Mouse (Mus musculus) kidney, adult 2 months (tissue): ENCODE measurements around the gene Sik2. TPM values are rescaled to one million over a fixed set of nuclear protein-coding genes. Genes with fewer than 3 reads are reported as not detected.

ENCODE experiments used
- DNase-seq: peaks from one replicate; pipeline ENCODE4 v3.0.0; 2021
- H3K27ac ChIP-seq: fragments of 200-500 bp; 2 replicates; pipeline ENCODE4 v1.5.1; 2012; ENCODE audit warnings: low read depth, low read length, control low read depth, inconsistent platforms; ENCODE audit not compliant: insufficient read depth
- H3K27me3 ChIP-seq: fragments of 200-500 bp; replicated peaks from 2 replicates; pipeline ENCODE4 v1.6.1; 2012; ENCODE audit warnings: mild to moderate bottlenecking, moderate library complexity, low read length, inconsistent platforms; ENCODE audit not compliant: control insufficient read depth, insufficient read depth
- H3K36me3 ChIP-seq: fragments of 200-500 bp; 2 replicates; pipeline ENCODE4 v1.6.1; 2012; ENCODE audit warnings: mild to moderate bottlenecking, moderate library complexity, low read length, inconsistent platforms; ENCODE audit not compliant: control insufficient read depth, insufficient read depth
- H3K4me1 ChIP-seq: fragments of 200-500 bp; 2 replicates; pipeline ENCODE4 v1.6.1; 2011; ENCODE audit warnings: low read length; ENCODE audit not compliant: control insufficient read depth, insufficient read depth
- H3K4me3 ChIP-seq: fragments of 200-500 bp; 2 replicates; pipeline ENCODE4 v1.5.1; 2011; ENCODE audit warnings: mild to moderate bottlenecking, low read depth, low read length, control low read depth; ENCODE audit not compliant: insufficient read depth
- CTCF ChIP-seq: fragments of 200-500 bp; conservative IDR thresholded peaks from 2 replicates; pipeline ENCODE4 v1.5.1; 2011; ENCODE audit warnings: low read depth, mild to moderate bottlenecking, control low read depth, low read length, moderate library complexity, mixed read lengths; ENCODE audit not compliant: insufficient read depth, insufficient read length
- POLR2A ChIP-seq: fragments of 200-500 bp; IDR thresholded peaks from one replicate; pipeline ENCODE4 v1.6.1; 2011; ENCODE audit warnings: low read depth, low read length, control low read depth
- WGBS: fragments of 180-500 bp; shearing (Covaris S2); methylation state at CpG from one replicate; pipeline ENCODE4 v1.1.7; 2018; 5-methylcytosine and 5-hydroxymethylcytosine counted together
- polyA plus RNA-seq: library from polyadenylated mRNA; depleted of rRNA; stranded (reverse); fragments of >200 nt; gene quantifications from 2 replicates; pipeline ENCODE4 v1.2.3, GENCODE M21; 2012

The Sik2 gene
- polyA plus RNA-seq, 1 experiment, result 18.5 TPM

DNA sequence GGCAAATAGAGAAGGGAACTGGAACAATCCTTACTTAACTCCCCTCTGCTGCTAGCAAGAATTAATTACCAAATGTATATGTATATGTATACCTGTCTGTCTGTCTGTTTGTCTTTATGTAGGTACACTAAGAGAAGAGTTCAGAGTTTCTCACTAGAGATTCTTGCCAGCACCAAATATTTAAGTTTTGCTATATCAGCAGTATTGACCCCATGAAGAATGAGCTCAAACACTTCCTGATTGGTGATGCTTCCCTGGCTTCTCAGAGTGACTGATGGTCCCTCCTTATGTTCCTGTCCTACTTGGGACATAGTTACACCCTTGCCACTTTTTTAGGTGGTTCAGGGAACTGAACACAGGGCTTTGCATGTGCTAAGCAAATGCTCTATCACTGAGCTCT is 78.9 kb downstream of the Sik2 start:
- TF ChIP-seq CTCF (no peak), POLR2A (no peak)
- Histone ChIP-seq H3K27ac (no peak overlapping the region), H3K4me1 (no peaks in the 10 kb centered on the region), H3K27me3 (no peaks in the 10 kb centered on the region), H3K4me3 (no peak overlapping the region), H3K36me3 (no peaks in the 10 kb centered on the region; the same call in 1 of the 2 replicates)
- DNase-seq, result no peak

DNA sequence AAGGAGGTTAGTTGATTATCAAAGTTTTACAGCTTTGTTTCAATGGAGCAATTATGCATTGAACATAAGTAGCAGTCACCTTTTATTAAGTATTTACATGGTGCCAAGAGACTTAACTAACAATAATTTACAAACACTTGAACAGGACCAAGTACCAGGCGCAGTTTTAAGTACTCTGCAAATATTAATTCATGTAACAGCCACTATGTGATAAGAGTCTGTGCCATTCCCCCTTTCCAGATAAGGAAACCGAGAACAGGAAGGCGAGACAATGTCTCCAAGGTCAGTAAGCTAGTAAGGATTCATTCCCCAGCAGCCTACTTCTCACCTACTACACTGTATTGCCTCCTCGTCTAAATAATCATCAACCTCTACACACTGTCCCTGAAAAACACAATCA is 83.1 kb downstream of the Sik2 start:
- no peaks in the 10 kb centered on the region for H3K36me3 ChIP-seq
- no peak overlapping the region for H3K27ac ChIP-seq
- H3K4me1 ChIP-seq, result no peaks in the 10 kb centered on the region
- 90% methylated on average over 4 of the region's 4 CpGs for WGBS
- H3K27me3 ChIP-seq, result no peaks in the 10 kb centered on the region
- no peak overlapping the region for H3K4me3 ChIP-seq
- no peak for DNase-seq
- no peak for TF ChIP-seq POLR2A
- no peak for TF ChIP-seq CTCF

DNA sequence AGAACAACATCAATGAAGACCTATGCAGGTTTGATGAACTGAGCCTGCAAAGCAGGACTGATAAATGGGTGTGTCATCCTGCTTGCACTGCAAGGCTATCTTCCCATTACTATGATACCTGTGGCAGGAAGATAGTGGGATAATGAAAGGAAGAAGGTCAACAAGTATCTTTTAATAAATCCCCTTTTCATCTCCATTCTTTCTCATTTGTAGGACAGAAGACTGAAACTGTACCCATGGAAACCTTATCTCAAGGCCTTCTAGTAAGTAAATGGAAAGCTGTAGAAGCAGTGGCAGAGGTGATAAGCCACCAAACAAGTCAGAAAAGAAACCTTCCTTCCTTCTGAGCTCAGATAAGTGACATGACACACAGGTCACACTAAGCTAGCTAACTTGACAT is 84.4 kb downstream of the Sik2 start:
- H3K27me3 ChIP-seq, result no peaks in the 10 kb centered on the region
- H3K4me1 ChIP-seq, result no peaks in the 10 kb centered on the region
- DNase-seq, result no peak
- TF ChIP-seq POLR2A (no peak), CTCF (no peak)
- no peak overlapping the region for H3K4me3 ChIP-seq
- no peaks in the 10 kb centered on the region for H3K36me3 ChIP-seq
- H3K27ac ChIP-seq, result no peak overlapping the region

DNA sequence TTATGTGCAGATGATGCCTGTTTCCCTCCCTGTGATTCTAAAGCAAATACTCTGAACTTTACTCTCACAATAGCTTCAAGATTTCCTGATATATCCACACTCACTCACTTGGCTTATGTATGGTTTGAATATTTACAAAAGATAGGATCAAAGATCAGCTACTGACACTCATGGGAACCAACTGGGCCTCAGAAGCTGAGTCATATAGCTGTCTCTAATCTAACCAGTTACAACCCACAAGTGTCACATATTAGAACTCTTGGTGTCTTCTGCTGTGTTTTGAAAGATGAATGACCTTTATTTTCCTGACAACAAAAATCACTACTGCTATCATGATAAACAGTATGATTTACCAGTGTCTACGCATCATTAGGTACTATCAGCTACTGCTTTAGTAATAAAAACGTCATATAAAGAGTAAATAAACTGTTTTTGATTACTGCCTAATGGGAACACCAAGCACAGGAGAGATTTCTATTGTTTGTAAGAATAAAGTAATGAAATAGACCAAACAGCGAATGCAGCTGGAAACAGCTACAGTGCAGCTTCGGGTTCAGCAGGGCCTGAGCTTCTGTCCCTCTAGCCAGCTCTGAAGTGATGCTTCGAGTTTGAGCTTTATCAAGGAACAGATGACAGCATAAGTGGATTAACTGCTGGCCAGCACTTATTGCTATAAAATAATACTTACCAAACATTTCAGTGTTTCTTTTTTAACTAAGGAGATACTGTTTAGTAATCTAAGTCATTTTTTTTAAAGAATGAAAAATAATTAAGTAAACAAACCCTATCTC is 86.3 kb downstream of the Sik2 start:
- TF ChIP-seq POLR2A (no peak), CTCF (no peak)
- Histone ChIP-seq H3K4me3 (no peak overlapping the region), H3K27ac (no peak overlapping the region), H3K36me3 (no peaks in the 10 kb centered on the region), H3K27me3 (no peaks in the 10 kb centered on the region), H3K4me1 (no peaks in the 10 kb centered on the region)
- 68% methylated on average over 5 of the region's 5 CpGs for WGBS
- DNase-seq, result no peak

DNA sequence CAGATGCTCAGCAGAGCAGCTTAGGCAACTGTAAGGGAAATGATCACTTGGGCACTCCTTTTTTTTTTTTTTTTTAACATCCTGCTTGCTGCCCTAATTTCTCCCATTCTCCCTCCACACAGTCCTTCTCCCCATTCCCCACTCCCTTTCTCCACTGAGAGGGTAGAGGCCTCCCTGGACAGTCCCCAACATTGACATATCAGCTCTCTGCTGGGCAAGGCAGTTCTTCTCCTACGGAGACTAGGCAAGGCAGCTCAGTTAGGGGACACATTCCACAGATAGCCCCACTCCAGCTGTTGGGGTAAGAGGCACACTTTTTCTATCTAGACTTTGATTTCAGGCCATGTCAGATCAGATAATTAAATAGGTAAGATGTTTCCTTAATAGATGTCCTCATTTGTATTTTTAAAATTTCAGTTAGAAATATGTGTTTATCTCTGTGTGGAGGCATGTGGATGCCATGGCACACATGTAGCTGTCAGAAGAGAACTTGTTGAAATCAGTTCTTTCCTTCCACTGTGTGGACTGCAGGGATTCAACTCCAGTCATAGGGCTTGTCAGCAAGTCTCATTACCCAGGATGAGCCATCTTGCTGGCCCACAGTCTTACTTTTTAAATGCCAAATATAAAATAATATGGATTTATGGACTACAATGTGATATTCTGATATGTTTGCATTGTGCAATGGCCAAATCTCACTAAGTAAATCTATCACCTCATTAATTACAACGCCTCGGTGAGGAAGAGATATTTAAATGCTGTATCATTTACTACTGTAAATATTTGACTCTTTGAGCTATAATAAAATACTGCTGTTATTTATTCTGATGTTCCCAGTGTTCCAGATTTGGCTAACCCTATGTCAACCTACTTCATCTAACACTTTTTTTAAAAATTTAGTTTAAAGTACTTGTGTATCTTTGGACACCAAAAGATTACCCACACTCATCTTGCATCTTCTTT is 87.7 kb downstream of the Sik2 start:
- Histone ChIP-seq H3K4me3 (no peak overlapping the region), H3K4me1 (no peaks in the 10 kb centered on the region), H3K36me3 (no peaks in the 10 kb centered on the region), H3K27me3 (no peaks in the 10 kb centered on the region), H3K27ac (no peak overlapping the region)
- TF ChIP-seq POLR2A (no peak), CTCF (no peak)
- 71% methylated on average over 3 of the region's 3 CpGs for WGBS
- DNase-seq, result no peak

DNA sequence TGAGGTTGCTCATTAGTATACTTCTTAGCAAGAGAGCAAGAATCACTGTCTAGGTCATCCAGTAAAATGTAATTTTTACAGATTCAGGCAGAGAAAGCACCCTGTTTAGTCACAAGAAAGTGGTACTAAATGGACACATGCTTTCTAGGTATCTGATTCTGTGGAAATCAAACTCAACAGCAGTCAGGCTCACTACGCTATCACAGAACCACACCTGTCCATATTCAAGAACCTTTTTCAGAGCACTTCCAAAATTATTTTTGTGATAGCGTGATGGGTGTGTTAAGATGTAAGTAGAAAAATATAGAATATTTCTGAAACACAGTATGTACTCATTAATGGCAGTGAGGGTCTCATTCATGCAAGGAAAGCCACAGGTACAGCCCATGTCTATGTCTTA is 89.3 kb downstream of the Sik2 start:
- TF ChIP-seq POLR2A (no peak), CTCF (no peak)
- WGBS, result 98% methylated on average over 2 of the region's 2 CpGs
- DNase-seq, result no peak
- H3K4me3 ChIP-seq, result no peak overlapping the region
- no peaks in the 10 kb centered on the region for H3K4me1 ChIP-seq
- H3K27me3 ChIP-seq, result no peaks in the 10 kb centered on the region
- no peaks in the 10 kb centered on the region; the same call in 1 of the 2 replicates for H3K36me3 ChIP-seq
- H3K27ac ChIP-seq, result no peak overlapping the region

DNA sequence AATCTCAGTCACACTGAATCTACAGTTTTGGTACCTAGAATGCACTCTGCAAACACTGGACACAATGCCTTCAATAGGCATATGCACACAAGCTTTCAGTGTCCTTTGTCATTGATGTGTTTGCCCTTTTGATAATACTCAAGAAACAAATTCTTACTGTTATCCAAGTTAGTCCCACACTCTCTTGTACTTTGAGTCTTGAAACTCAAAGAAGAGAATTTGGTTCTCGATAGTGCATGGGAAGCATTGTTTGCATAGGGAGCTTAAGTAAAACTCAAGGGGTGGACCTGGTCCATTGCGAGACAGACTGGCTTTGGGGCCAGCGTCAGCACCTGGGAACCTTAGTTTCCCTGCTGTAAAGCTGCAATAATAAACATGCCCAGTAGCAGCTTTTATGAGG is 90.7 kb downstream of the Sik2 start:
- Histone ChIP-seq H3K4me3 (no peak overlapping the region), H3K27me3 (no peaks in the 10 kb centered on the region), H3K4me1 (no peaks in the 10 kb centered on the region), H3K27ac (no peak overlapping the region), H3K36me3 (no peaks in the 10 kb centered on the region; the same call in 1 of the 2 replicates)
- no peak for TF ChIP-seq CTCF
- TF ChIP-seq POLR2A, result no peak
- WGBS, result 81% methylated on average over 3 of the region's 3 CpGs
- DNase-seq, result no peak
